Mouse (Mus musculus): ENCODE measurements around the gene Hoxc8. TPM values are rescaled to one million over a fixed set of nuclear protein-coding genes. Genes with fewer than 3 reads are reported as not detected.

Gene Hoxc8
- polyA plus RNA-seq, 1 experiment from 2014 or later: 1.9 TPM

GRCm38 (mm10) chr15:102984925-102985324 lies 5.5 kb upstream of the Hoxc8 start:
- H3K27me3 ChIP-seq (replicated peaks; ENCODE audit: control insufficient read depth, insufficient read depth, low read length): peaks cover 100% of the 10 kb centered on the region
- no peak overlapping the region for H3K27ac ChIP-seq (ENCODE audit: low read depth, low read length)
- peaks cover 4% of the 10 kb centered on the region for H3K4me1 ChIP-seq (replicated peaks; ENCODE audit: control insufficient read depth, insufficient read depth, low read length)
- H3K4me3 ChIP-seq (ENCODE audit: low read depth, low read length): no peak overlapping the region
- no peaks in the 10 kb centered on the region for H3K9me3 ChIP-seq (ENCODE audit: control insufficient read depth, low read length)
- no peak overlapping the region for H3K9ac ChIP-seq (ENCODE audit: low read depth, low read length)
- no peak overlapping the region for H3K4me2 ChIP-seq
- 11% methylated on average over 3 of the region's 3 CpGs for WGBS
- no peaks in the 10 kb centered on the region for H3K36me3 ChIP-seq (ENCODE audit: control insufficient read depth, insufficient read depth, low read length)
- no peak for DNase-seq (ENCODE audit: low spot score)
- no peak for ATAC-seq (replicated peaks; ENCODE audit: low FRiP score)

DNA sequence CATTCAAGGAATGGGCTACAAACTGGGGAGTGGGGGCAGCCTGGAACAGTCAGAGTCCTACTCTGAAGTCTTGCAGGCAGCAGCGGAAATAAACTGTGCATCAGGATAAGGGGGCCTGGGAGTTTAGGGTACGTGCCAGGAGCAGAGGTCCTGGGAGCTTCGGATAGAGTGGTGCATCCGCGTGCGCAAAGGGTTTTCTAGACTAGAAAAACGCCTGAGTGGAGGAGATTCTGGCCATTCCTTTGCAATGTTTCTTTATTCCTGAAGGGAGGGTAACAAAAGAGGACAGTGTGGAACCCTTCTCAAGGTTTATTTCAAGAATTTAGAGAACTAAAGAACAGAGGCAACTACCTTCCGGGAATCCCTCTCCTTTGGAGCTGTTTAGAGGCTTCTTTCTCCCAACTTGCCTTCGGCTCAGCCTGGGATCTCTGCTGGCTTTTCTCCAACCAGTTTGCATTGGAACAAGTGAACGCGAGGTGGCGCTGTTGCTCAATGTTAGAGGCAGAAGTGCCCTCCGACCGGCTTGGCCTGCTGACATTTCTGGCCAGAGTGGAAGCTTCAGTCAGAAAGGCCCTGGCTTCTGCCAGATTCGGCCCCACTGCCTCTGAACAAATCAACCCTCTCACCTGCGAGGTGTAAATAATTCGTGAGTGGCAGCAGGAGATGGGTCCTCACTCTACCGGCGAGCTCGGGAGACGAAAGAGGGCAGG lies 3.1 kb upstream of the Hoxc8 start:
- 3% methylated on average over 21 of the region's 21 CpGs for WGBS
- H3K27me3 ChIP-seq (replicated peaks; ENCODE audit: control insufficient read depth, insufficient read depth, low read length): peaks cover 100% of the 10 kb centered on the region
- no peak for ATAC-seq (replicated peaks; ENCODE audit: low FRiP score)

DNA sequence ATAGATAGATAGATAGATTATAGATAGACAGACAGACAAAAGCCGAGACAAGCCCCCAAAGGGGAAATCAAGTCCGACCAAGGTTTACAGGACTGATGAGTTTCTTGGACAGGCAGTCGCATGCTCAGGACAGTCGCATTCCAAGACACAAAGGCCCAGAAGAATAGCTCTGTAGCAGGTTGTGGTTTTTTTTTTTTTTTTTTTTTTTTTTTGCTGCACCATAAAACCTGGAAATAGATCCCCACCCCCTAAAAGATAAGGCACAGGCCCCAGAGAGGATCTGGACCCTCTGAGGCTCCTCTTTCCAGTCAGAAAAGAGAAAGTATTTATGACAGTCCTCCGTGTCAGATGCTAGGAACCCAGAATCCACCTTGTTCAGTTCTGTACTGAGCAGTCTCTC lies 2.3 kb upstream of the Hoxc8 start:
- no peak overlapping the region for H3K4me2 ChIP-seq
- ATAC-seq (replicated peaks; ENCODE audit: low FRiP score) (no peak), DNase-seq (ENCODE audit: low spot score) (no peak)
- WGBS: 23% methylated on average over 5 of the region's 5 CpGs
- H3K9ac ChIP-seq (ENCODE audit: low read depth, low read length): no peak overlapping the region
- peaks cover 100% of the 10 kb centered on the region for H3K27me3 ChIP-seq (replicated peaks; ENCODE audit: control insufficient read depth, insufficient read depth, low read length)
- H3K36me3 ChIP-seq (ENCODE audit: control insufficient read depth, insufficient read depth, low read length): no peaks in the 10 kb centered on the region
- no peak overlapping the region for H3K27ac ChIP-seq (ENCODE audit: low read depth, low read length)
- no peak overlapping the region for H3K4me3 ChIP-seq (ENCODE audit: low read depth, low read length)
- no peaks in the 10 kb centered on the region for H3K9me3 ChIP-seq (ENCODE audit: control insufficient read depth, low read length)
- no peaks in the 10 kb centered on the region for H3K4me1 ChIP-seq (replicated peaks; ENCODE audit: control insufficient read depth, insufficient read depth, low read length)

More for the DNA sequence above, 3.1 kb upstream of the Hoxc8 start:
- Histone ChIP-seq H3K27ac (ENCODE audit: low read depth, low read length) (no peak overlapping the region), H3K4me1 (replicated peaks; ENCODE audit: control insufficient read depth, insufficient read depth, low read length) (no peaks in the 10 kb centered on the region), H3K4me2 (no peak overlapping the region), H3K9ac (ENCODE audit: low read depth, low read length) (no peak overlapping the region), H3K4me3 (ENCODE audit: low read depth, low read length) (no peak overlapping the region), H3K9me3 (ENCODE audit: control insufficient read depth, low read length) (no peaks in the 10 kb centered on the region), H3K36me3 (ENCODE audit: control insufficient read depth, insufficient read depth, low read length) (no peaks in the 10 kb centered on the region)
- DNase-seq (ENCODE audit: low spot score): peak; percentile 85

GRCm38 (mm10) chr15:102991782-102992181 lies 1.4 kb downstream of the Hoxc8 start:
- ATAC-seq (replicated peaks; ENCODE audit: low FRiP score) (no peak), DNase-seq (ENCODE audit: low spot score) (no peak)
- Histone ChIP-seq H3K4me2 (no peak overlapping the region), H3K36me3 (ENCODE audit: control insufficient read depth, insufficient read depth, low read length) (no peaks in the 10 kb centered on the region), H3K9me3 (ENCODE audit: control insufficient read depth, low read length) (no peaks in the 10 kb centered on the region), H3K27me3 (replicated peaks; ENCODE audit: control insufficient read depth, insufficient read depth, low read length) (peaks cover 99% of the 10 kb centered on the region), H3K27ac (ENCODE audit: low read depth, low read length) (no peak overlapping the region), H3K4me1 (replicated peaks; ENCODE audit: control insufficient read depth, insufficient read depth, low read length) (no peaks in the 10 kb centered on the region), H3K4me3 (ENCODE audit: low read depth, low read length) (no peak overlapping the region), H3K9ac (ENCODE audit: low read depth, low read length) (no peak overlapping the region)
- 4% methylated on average over 7 of the region's 7 CpGs for WGBS

GRCm38 (mm10) chr15:102992206-102992605 lies 1.8 kb downstream of the Hoxc8 start:
- Histone ChIP-seq H3K4me3 (ENCODE audit: low read depth, low read length) (no peak overlapping the region), H3K27ac (ENCODE audit: low read depth, low read length) (no peak overlapping the region), H3K4me2 (no peak overlapping the region), H3K27me3 (replicated peaks; ENCODE audit: control insufficient read depth, insufficient read depth, low read length) (peaks cover 98% of the 10 kb centered on the region), H3K9me3 (ENCODE audit: control insufficient read depth, low read length) (no peaks in the 10 kb centered on the region), H3K9ac (ENCODE audit: low read depth, low read length) (no peak overlapping the region), H3K4me1 (replicated peaks; ENCODE audit: control insufficient read depth, insufficient read depth, low read length) (no peaks in the 10 kb centered on the region), H3K36me3 (ENCODE audit: control insufficient read depth, insufficient read depth, low read length) (no peaks in the 10 kb centered on the region)
- 2% methylated on average over 11 of the region's 11 CpGs for WGBS
- ATAC-seq (replicated peaks; ENCODE audit: low FRiP score): no peak
- no peak for DNase-seq (ENCODE audit: low spot score)

DNA sequence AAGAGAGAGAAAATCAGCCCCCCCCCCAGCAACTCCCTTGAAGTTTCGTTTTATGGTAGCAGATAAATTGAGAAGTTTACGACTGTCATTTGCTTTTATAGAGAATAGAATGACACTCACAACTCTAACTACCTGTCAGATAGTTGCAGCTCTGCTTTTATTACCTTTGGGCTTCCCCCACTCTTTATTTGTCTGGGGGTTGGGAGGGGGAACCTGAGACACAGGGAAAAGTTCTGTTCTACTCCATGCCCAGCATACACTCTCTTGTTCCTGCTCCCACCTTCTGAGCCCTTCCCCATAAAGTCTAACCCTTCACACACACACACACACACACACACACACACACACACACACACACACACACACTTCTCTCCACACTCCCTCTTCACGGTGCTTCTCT lies 2.5 kb downstream of the Hoxc8 start:
- Histone ChIP-seq H3K9ac (ENCODE audit: low read depth, low read length) (no peak overlapping the region), H3K27ac (ENCODE audit: low read depth, low read length) (no peak overlapping the region), H3K4me3 (ENCODE audit: low read depth, low read length) (no peak overlapping the region), H3K27me3 (replicated peaks; ENCODE audit: control insufficient read depth, insufficient read depth, low read length) (peaks cover 98% of the 10 kb centered on the region), H3K4me2 (no peak overlapping the region), H3K36me3 (ENCODE audit: control insufficient read depth, insufficient read depth, low read length) (no peaks in the 10 kb centered on the region), H3K4me1 (replicated peaks; ENCODE audit: control insufficient read depth, insufficient read depth, low read length) (no peaks in the 10 kb centered on the region), H3K9me3 (ENCODE audit: control insufficient read depth, low read length) (no peaks in the 10 kb centered on the region)
- 6% methylated on average over 3 of the region's 3 CpGs for WGBS
- ATAC-seq (replicated peaks; ENCODE audit: low FRiP score) (no peak), DNase-seq (ENCODE audit: low spot score) (no peak)

- H3K36me3 ChIP-seq (ENCODE audit: control insufficient read depth, insufficient read depth, low read length): no peaks in the 10 kb centered on the region
- DNase-seq (ENCODE audit: low spot score) (no peak), ATAC-seq (replicated peaks; ENCODE audit: low FRiP score) (no peak)
- WGBS: 3% methylated on average over 9 of the region's 9 CpGs
- H3K9me3 ChIP-seq (ENCODE audit: control insufficient read depth, low read length): no peaks in the 10 kb centered on the region
- H3K4me2 ChIP-seq: no peak overlapping the region
- peaks cover 98% of the 10 kb centered on the region for H3K27me3 ChIP-seq (replicated peaks; ENCODE audit: control insufficient read depth, insufficient read depth, low read length)
- peaks cover 7% of the 10 kb centered on the region; the same call in 1 of the 2 replicates for H3K4me1 ChIP-seq (replicated peaks; ENCODE audit: control insufficient read depth, insufficient read depth, low read length)
- no peak overlapping the region for H3K9ac ChIP-seq (ENCODE audit: low read depth, low read length)
- no peak overlapping the region for H3K4me3 ChIP-seq (ENCODE audit: low read depth, low read length)
- no peak overlapping the region for H3K27ac ChIP-seq (ENCODE audit: low read depth, low read length)
Observed at GRCm38 (mm10) chr15:102996548-102996947, 6.1 kb downstream of the Hoxc8 start.

DNA sequence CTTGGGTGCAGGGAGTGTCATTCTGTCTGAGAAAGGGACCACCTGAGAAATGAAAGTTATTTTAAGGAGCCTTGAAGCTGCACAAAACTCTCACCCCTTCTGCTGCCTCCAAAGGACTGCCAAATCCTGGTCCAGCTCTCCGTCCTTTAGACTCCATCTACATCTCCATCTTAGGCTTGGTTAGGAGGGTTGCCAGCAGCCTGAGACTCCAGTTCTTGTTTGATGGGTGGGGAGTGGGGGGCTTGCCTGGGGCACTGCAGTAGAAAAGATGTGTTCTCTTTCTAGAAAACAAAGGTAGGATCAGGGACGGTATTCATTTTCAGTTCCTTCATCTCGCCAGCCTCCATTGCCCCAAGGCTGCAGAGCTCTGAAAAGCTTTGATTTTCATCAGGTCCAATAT lies 7.0 kb downstream of the Hoxc8 start:
- DNase-seq (ENCODE audit: low spot score) (no peak), ATAC-seq (replicated peaks; ENCODE audit: low FRiP score) (no peak)
- H3K4me3 ChIP-seq (ENCODE audit: low read depth, low read length): no peak overlapping the region
- H3K27me3 ChIP-seq (replicated peaks; ENCODE audit: control insufficient read depth, insufficient read depth, low read length): peaks cover 98% of the 10 kb centered on the region
- H3K9me3 ChIP-seq (ENCODE audit: control insufficient read depth, low read length): no peaks in the 10 kb centered on the region
- H3K36me3 ChIP-seq (ENCODE audit: control insufficient read depth, insufficient read depth, low read length): no peaks in the 10 kb centered on the region
- H3K27ac ChIP-seq (ENCODE audit: low read depth, low read length): no peak overlapping the region
- no peak overlapping the region for H3K4me2 ChIP-seq
- 0% methylated on average over 3 of the region's 3 CpGs for WGBS
- H3K4me1 ChIP-seq (replicated peaks; ENCODE audit: control insufficient read depth, insufficient read depth, low read length): peaks cover 7% of the 10 kb centered on the region; the same call in 1 of the 2 replicates
- no peak overlapping the region for H3K9ac ChIP-seq (ENCODE audit: low read depth, low read length)

DNA sequence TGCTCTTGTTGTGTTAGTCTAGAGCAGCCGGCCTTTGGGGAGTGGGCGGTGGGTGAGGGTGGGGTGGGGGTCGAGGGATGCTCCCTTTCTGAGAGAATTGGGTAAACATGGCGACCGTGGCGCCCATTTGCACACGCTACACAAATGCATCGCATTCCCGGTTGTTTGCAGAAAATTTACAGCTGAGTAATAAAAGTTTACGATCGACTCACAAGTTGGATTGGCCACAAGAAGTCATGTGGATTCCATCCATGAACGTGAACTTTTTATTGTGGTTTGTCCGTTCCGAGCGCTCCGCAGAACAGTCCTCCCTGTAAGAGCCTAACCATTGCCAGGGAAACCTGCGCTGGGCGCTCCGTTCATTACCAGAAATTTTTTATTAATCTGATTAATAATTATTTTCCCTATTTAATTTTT lies 7.5 kb downstream of the Hoxc8 start, which contains the start of gene Hoxc6:
Gene Hoxc6 (plus strand): TSS at position 319 of the 417 bp plus-strand sequence.
- no peak within 1 kb of the TSS for H3K27ac ChIP-seq (ENCODE audit: low read depth, low read length)
- 3% methylated on average over 19 of the region's 19 CpGs for WGBS
- H3K9me3 ChIP-seq (ENCODE audit: control insufficient read depth, low read length): no peaks in the 10 kb centered on the region
- no peaks in the 10 kb centered on the region for H3K36me3 ChIP-seq (ENCODE audit: control insufficient read depth, insufficient read depth, low read length)
- H3K4me3 ChIP-seq (ENCODE audit: low read depth, low read length): peak within 1 kb of the TSS; percentile 39
- no peak for DNase-seq (ENCODE audit: low spot score)
- peaks cover 7% of the 10 kb centered on the region; the same call in 1 of the 2 replicates for H3K4me1 ChIP-seq (replicated peaks; ENCODE audit: control insufficient read depth, insufficient read depth, low read length)
- H3K9ac ChIP-seq (ENCODE audit: low read depth, low read length): no peak within 1 kb of the TSS
- peaks cover 98% of the 10 kb centered on the region for H3K27me3 ChIP-seq (replicated peaks; ENCODE audit: control insufficient read depth, insufficient read depth, low read length)
- no peak for ATAC-seq (replicated peaks; ENCODE audit: low FRiP score)
- peak within 1 kb of the TSS; percentile 71 for H3K4me2 ChIP-seq
